Mouse (Mus musculus) kidney, embryonic 15.5 days (tissue): Measurements from ENCODE around the gene Aldh9a1. TPM values are rescaled to one million over a fixed set of nuclear protein-coding genes. Genes with fewer than 3 reads are reported as not detected.

ENCODE experiments used
- ATAC-seq: fragments of 200-750 bp; cut with Nextera tagmentation; replicated peaks from 2 replicates; pipeline ENCODE4 v1.8.0; 2017; ENCODE audit warnings: moderate TSS enrichment; ENCODE audit not compliant: low FRiP score
- H3K27ac ChIP-seq: fragments of 300-500 bp; sonication (generic); 2 replicates; pipeline ENCODE4 v1.5.1; 2015; ENCODE audit warnings: mild to moderate bottlenecking, inconsistent platforms
- H3K27me3 ChIP-seq: fragments of 300-500 bp; sonication (generic); 2 replicates; pipeline ENCODE4 v1.6.1; 2015; ENCODE audit warnings: inconsistent platforms
- H3K36me3 ChIP-seq: fragments of 300-500 bp; sonication (generic); 2 replicates; pipeline ENCODE4 v1.6.1; 2015; ENCODE audit warnings: inconsistent platforms
- H3K4me1 ChIP-seq: fragments of 300-500 bp; sonication (generic); 2 replicates; pipeline ENCODE4 v1.6.1; 2015; ENCODE audit warnings: inconsistent platforms
- H3K4me2 ChIP-seq: fragments of 300-500 bp; sonication (generic); 2 replicates; pipeline ENCODE4 v1.6.1; 2015; ENCODE audit warnings: moderate library complexity, mild to moderate bottlenecking, inconsistent platforms
- H3K4me3 ChIP-seq: fragments of 300-500 bp; sonication (generic); replicated peaks from 2 replicates; pipeline ENCODE4 v1.5.1; 2015; ENCODE audit warnings: mild to moderate bottlenecking, inconsistent platforms
- H3K9ac ChIP-seq: fragments of 300-500 bp; sonication (generic); 2 replicates; pipeline ENCODE4 v1.6.1; 2015; ENCODE audit warnings: mild to moderate bottlenecking, inconsistent platforms
- H3K9me3 ChIP-seq: fragments of 300-500 bp; sonication (generic); replicated peaks from 2 replicates; pipeline ENCODE4 v1.6.1; 2016; ENCODE audit warnings: inconsistent platforms
- WGBS: fragments of 180-500 bp; shearing (Covaris S2); methylation state at CpG from one replicate; pipeline ENCODE4 v1.1.7; 2015; ENCODE audit warnings: mixed read lengths; 5-methylcytosine and 5-hydroxymethylcytosine counted together
- polyA plus RNA-seq: library from polyadenylated mRNA; unstranded; fragments of >200 nt; fragmentation: Nextera tagmentation; extraction: Ambion mirVana; gene quantifications from 2 replicates; pipeline ENCODE4 v1.2.1, GENCODE M21; 2015

Aldh9a1 gene
- 51.0 and 56.6 TPM in 2 replicates for polyA plus RNA-seq

- under 1% methylated on average over 55 of the region's 55 CpGs for WGBS
- peak; percentile 99 for ATAC-seq
- H3K9me3 ChIP-seq: no peaks in the 10 kb centered on the region
Measured at GRCm38 (mm10) chr1:167349815-167350596, at the start of gene Aldh9a1. TSS of gene Aldh9a1 (plus strand) at chr1:167349991.

GRCm38 (mm10) chr1:167300122-167300521 lies 49.7 kb upstream of the Aldh9a1 start:
- Histone ChIP-seq H3K4me3 (no peak overlapping the region), H3K27me3 (no peaks in the 10 kb centered on the region), H3K27ac (no peak overlapping the region), H3K4me1 (peaks cover 5% of the 10 kb centered on the region; the same call in 1 of the 2 replicates), H3K9ac (no peak overlapping the region), H3K9me3 (no peaks in the 10 kb centered on the region), H3K36me3 (no peaks in the 10 kb centered on the region), H3K4me2 (no peak overlapping the region)
- no peak for ATAC-seq
- 73% methylated on average over 2 of the region's 2 CpGs for WGBS

More at GRCm38 (mm10) chr1:167349815-167350596, at the start of gene Aldh9a1:
- H3K4me2 ChIP-seq: peak within 1 kb of the TSS; percentile 88
- peak within 1 kb of the TSS; percentile 85 for H3K27ac ChIP-seq
- no peaks in the 10 kb centered on the region for H3K27me3 ChIP-seq
- peaks cover 15% of the 10 kb centered on the region for H3K36me3 ChIP-seq
- H3K4me3 ChIP-seq: peak within 1 kb of the TSS; percentile 70
- H3K9ac ChIP-seq: peak within 1 kb of the TSS; percentile 67
- H3K4me1 ChIP-seq: peaks cover 9% of the 10 kb centered on the region

- WGBS: 76% methylated on average over 7 of the region's 7 CpGs
- Histone ChIP-seq H3K4me3 (no peak overlapping the region), H3K27ac (no peak overlapping the region), H3K9ac (no peak overlapping the region), H3K36me3 (no peaks in the 10 kb centered on the region), H3K4me1 (peaks cover 8% of the 10 kb centered on the region; the same call in 1 of the 2 replicates), H3K27me3 (no peaks in the 10 kb centered on the region), H3K4me2 (no peak overlapping the region), H3K9me3 (no peaks in the 10 kb centered on the region)
- no peak for ATAC-seq
Measured at GRCm38 (mm10) chr1:167305501-167306137, 44.2 kb upstream of the Aldh9a1 start.

- no peak overlapping the region for H3K9ac ChIP-seq
- 0 out of 2 replicates have a peak, but pooled peaks cover 3% of the 10 kb centered on the region for H3K36me3 ChIP-seq
- ATAC-seq: no peak
- no peak overlapping the region for H3K4me2 ChIP-seq
- H3K4me1 ChIP-seq: peaks cover 8% of the 10 kb centered on the region; the same call in 1 of the 2 replicates
- H3K4me3 ChIP-seq: no peak overlapping the region
- 67% methylated on average over 5 of the region's 5 CpGs for WGBS
- H3K9me3 ChIP-seq: no peaks in the 10 kb centered on the region
- no peaks in the 10 kb centered on the region for H3K27me3 ChIP-seq
- no peak overlapping the region for H3K27ac ChIP-seq
Measured at GRCm38 (mm10) chr1:167306451-167307240, 43.1 kb upstream of the Aldh9a1 start.

GRCm38 (mm10) chr1:167307674-167308073 lies 42.1 kb upstream of the Aldh9a1 start:
- no peak for ATAC-seq
- peaks cover 8% of the 10 kb centered on the region; the same call in 1 of the 2 replicates for H3K4me1 ChIP-seq
- peak overlapping the region; percentile 73 for H3K4me2 ChIP-seq
- H3K27me3 ChIP-seq: no peaks in the 10 kb centered on the region
- H3K9ac ChIP-seq: peak overlapping the region; percentile 95
- 54% methylated on average over 11 of the region's 11 CpGs for WGBS
- peak overlapping the region; percentile 75 for H3K4me3 ChIP-seq
- no peaks in the 10 kb centered on the region for H3K9me3 ChIP-seq
- H3K36me3 ChIP-seq: peaks cover 10% of the 10 kb centered on the region
- H3K27ac ChIP-seq: peak overlapping the region; percentile 93; the same call in 1 of the 2 replicates

GRCm38 (mm10) chr1:167308261-167309054 lies 41.3 kb upstream of the Aldh9a1 start, which contains the start of gene Tmco1:
TSS of gene Tmco1 (plus strand) at chr1:167308378.
- Histone ChIP-seq H3K9ac (peak within 1 kb of the TSS; percentile 95), H3K4me3 (peak within 1 kb of the TSS; percentile 75), H3K27ac (peak within 1 kb of the TSS; percentile 93), H3K36me3 (peaks cover 15% of the 10 kb centered on the region), H3K4me1 (peaks cover 8% of the 10 kb centered on the region; the same call in 1 of the 2 replicates), H3K27me3 (no peaks in the 10 kb centered on the region), H3K4me2 (peak within 1 kb of the TSS; percentile 73), H3K9me3 (no peaks in the 10 kb centered on the region)
- peak; percentile 98 for ATAC-seq
- WGBS: under 1% methylated on average over 82 of the region's 82 CpGs

- Histone ChIP-seq H3K27me3 (no peaks in the 10 kb centered on the region), H3K4me3 (no peak overlapping the region), H3K4me2 (no peak overlapping the region), H3K9me3 (no peaks in the 10 kb centered on the region), H3K4me1 (peaks cover 8% of the 10 kb centered on the region; the same call in 1 of the 2 replicates), H3K36me3 (peaks cover 37% of the 10 kb centered on the region), H3K27ac (no peak overlapping the region), H3K9ac (no peak overlapping the region)
- no peak for ATAC-seq
Measured at GRCm38 (mm10) chr1:167312367-167312766, 37.4 kb upstream of the Aldh9a1 start.

- ATAC-seq: no peak
- Histone ChIP-seq H3K4me2 (no peak overlapping the region), H3K9me3 (no peaks in the 10 kb centered on the region), H3K9ac (no peak overlapping the region), H3K4me1 (peaks cover 4% of the 10 kb centered on the region; the same call in 1 of the 2 replicates), H3K4me3 (no peak overlapping the region), H3K27me3 (no peaks in the 10 kb centered on the region), H3K36me3 (peaks cover 45% of the 10 kb centered on the region), H3K27ac (no peak overlapping the region)
- 89% methylated on average over 4 of the region's 4 CpGs for WGBS
Measured at GRCm38 (mm10) chr1:167313220-167313619, 36.6 kb upstream of the Aldh9a1 start.

- Histone ChIP-seq H3K27ac (no peak overlapping the region), H3K4me1 (no peaks in the 10 kb centered on the region), H3K36me3 (peaks cover 87% of the 10 kb centered on the region), H3K27me3 (no peaks in the 10 kb centered on the region), H3K9ac (no peak overlapping the region), H3K4me2 (no peak overlapping the region), H3K4me3 (no peak overlapping the region), H3K9me3 (no peaks in the 10 kb centered on the region)
- 97% methylated on average over 6 of the region's 6 CpGs for WGBS
- no peak for ATAC-seq
Measured at GRCm38 (mm10) chr1:167321691-167322090, 28.1 kb upstream of the Aldh9a1 start.

GRCm38 (mm10) chr1:167328776-167329175 lies 21.0 kb upstream of the Aldh9a1 start:
- H3K27me3 ChIP-seq: no peaks in the 10 kb centered on the region
- H3K4me2 ChIP-seq: no peak overlapping the region
- WGBS: 88% methylated on average over 6 of the region's 6 CpGs
- no peak overlapping the region for H3K4me3 ChIP-seq
- H3K9ac ChIP-seq: no peak overlapping the region
- no peak overlapping the region for H3K27ac ChIP-seq
- no peak for ATAC-seq
- no peaks in the 10 kb centered on the region for H3K4me1 ChIP-seq
- no peaks in the 10 kb centered on the region for H3K9me3 ChIP-seq
- peaks cover 76% of the 10 kb centered on the region for H3K36me3 ChIP-seq

GRCm38 (mm10) chr1:167331106-167331505 lies 18.7 kb upstream of the Aldh9a1 start:
- ATAC-seq: no peak
- H3K4me2 ChIP-seq: no peak overlapping the region
- no peaks in the 10 kb centered on the region for H3K4me1 ChIP-seq
- H3K27ac ChIP-seq: no peak overlapping the region
- peaks cover 64% of the 10 kb centered on the region for H3K36me3 ChIP-seq
- no peaks in the 10 kb centered on the region for H3K27me3 ChIP-seq
- H3K9ac ChIP-seq: no peak overlapping the region
- H3K4me3 ChIP-seq: no peak overlapping the region
- no peaks in the 10 kb centered on the region for H3K9me3 ChIP-seq
- 93% methylated on average over 8 of the region's 8 CpGs for WGBS
